Mouse (Mus musculus) urinary bladder, postnatal 14 days (tissue): ENCODE measurements around the gene Katnbl1.
"Not testable (repeated sequence)": the region's sequence is repeated elsewhere in the genome, so short reads cannot be mapped to it uniquely, and the experiment has no call there.

Experiments
- DNase-seq: peaks from one replicate; pipeline ENCODE4 v3.0.0; 2021; ENCODE audit warnings: low spot score

Katnbl1 gene

DNA sequence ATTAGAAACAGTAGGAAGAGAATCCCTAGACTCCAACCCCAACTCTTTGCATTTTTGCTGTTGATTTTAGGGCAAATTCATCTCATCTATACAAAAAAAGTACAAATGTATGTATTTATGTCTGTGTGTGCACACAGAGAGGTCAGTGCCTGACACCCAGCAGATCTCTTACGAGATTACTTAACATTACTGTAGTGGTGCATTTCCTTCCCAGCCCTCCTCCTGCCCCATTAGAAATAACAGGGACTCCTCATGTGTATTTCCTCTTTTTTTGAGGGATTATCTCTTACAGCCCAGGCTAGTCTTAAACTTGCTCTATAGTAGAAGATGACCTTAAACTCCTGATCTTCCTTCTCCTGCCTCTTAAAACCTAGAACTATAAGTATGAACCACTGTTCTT, 13.7 kb downstream of the Katnbl1 start:
- no peak for DNase-seq

GRCm38 (mm10) chr2:112393958-112394357, 14.9 kb downstream of the Katnbl1 start:
- DNase-seq, result no peak

GRCm38 (mm10) chr2:112396649-112397048, 17.6 kb downstream of the Katnbl1 start:
- DNase-seq, result no peak

DNA sequence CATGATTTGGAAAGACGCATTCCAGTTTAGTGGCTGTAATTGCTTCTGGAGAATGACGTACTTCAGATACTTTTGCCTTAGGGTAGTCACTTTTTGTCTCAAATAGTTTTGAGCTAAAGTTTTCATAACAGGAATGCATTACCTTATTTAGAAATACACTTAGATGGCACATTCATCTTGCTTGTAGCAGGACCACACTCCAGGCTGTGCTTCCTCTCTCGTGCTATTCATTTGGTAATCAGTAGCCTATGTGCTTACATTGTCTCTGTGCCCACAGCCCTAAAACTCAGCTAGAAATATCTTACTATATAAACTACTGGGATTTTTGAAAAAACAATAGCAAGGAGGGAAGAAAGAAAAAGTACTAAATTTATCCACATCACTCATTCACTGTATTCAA, 28.0 kb downstream of the Katnbl1 start:
- DNase-seq, result no peak

DNA sequence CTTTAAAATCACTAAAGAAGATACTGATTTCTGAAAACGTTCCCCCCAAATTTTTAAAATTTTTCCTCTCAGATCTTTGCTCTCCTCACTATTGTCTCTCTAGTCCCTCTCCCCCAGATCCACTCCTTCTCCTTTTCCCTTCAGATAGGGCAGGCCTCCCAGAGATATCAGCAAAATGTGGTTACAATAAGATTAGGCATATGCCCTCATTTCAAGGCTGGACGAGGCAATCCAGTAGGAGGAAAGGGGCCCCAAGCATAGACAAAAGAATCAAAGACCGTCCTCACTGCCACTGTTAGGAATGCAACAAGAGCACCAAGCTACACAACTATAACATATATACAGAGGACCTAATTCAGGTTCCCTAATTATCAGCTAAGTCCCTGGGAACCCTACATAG, 46.3 kb downstream of the Katnbl1 start:
- DNase-seq, result no peak

GRCm38 (mm10) chr2:112428534-112428933, 49.5 kb downstream of the Katnbl1 start:
- not testable (repeated sequence) for DNase-seq

GRCm38 (mm10) chr2:112429665-112430064, 50.7 kb downstream of the Katnbl1 start:
- no peak for DNase-seq

GRCm38 (mm10) chr2:112430403-112430802, 51.4 kb downstream of the Katnbl1 start:
- no peak for DNase-seq

DNA sequence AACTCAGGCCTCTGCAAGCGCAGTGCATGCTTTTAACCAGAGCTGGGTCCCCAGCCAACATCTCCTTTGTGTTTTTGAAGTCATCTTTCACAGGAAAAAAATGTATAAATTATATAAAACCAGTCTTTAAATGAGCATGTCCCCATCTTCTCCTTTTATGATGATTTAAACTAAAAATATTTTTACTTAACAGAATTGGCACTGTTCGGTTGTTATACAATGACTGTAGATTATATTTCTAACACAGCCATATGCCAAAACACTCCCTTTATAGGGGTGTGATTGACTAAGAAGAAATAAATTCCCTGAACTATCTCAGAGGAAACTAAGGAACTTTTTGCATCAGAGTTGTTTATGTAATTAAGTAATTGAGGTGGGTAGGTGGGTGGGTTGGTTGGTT, 53.5 kb downstream of the Katnbl1 start:
- DNase-seq, result no peak

DNA sequence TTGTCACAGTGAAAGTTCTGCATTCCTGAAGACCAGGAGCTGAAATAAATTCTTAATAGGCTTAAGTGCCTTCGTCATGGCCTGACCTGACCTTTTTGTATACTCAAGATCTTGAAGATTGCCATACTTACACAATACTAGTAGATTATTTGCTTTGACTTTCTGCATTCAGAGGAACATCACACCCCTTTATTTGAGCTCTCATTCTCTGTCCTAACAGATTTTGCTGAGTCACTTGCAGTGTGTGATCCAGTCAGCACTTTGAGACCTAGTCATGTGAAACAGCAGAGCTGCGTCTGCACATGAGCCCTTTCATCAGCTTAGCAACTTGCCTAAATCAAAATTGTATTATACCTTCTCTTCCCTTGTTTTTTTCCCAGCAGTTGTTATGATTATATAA, 54.3 kb downstream of the Katnbl1 start:
- no peak for DNase-seq

- DNase-seq, result no peak
These were observed 57.3 kb downstream of the Katnbl1 start for GRCm38 (mm10) chr2:112436292-112436691.

GRCm38 (mm10) chr2:112437589-112437988, 58.6 kb downstream of the Katnbl1 start:
- DNase-seq, result no peak

DNA sequence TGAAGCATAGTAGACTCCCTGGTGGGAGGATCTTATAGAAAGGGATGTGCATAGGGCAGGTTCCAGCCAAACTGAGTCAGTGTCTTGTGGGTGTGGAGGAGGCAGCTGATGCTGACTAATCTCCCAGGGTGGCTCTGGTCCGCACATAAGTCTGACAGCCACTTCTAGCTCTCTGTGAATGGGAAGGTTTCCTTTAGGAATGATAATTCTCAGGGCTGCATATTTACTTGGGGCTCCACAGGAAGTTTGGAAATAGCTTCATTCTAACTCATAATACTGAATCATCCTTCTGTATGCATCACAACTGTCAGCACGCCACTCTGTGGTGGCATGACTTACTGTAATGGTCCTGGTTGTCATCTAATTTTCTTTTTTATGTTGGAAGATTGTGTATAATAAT, 64.5 kb downstream of the Katnbl1 start:
- DNase-seq, result no peak

DNA sequence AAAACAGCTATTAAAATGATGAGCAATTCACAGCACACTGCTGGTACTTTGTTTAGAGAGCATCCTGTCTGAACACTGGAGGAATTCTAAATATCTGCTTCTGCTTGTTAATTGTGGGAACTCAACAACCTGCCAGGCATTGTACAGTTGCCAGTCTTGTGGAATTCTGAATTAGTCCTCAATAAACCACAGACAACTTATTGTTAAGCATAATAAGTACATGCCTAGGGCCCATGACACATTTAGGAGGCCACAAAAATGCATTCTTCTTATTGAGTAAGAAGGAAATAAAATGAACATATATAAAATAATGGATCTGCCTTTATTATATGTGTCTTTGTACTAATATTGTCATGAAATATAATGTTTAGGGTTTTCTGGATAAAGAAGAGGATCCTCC, 66.5 kb downstream of the Katnbl1 start:
- no peak for DNase-seq

DNA sequence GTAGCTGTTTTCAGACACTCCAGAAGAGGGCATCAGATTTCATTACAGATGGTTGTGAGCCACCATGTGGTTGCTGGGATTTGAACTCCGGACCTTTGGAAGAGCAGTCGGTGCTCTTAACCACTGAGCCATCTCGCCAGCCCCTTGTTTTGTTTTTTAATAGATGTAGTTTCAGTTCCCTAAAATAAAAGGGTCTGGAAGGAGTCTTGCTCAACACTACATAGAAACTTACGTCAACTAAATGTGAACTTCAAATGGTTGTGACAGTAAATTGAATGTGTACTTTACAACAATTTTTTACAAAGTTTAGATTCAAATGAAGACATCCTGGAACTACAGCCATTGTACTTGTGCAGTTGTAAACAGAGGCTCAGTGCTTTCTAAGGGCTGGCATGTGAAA, 69.0 kb downstream of the Katnbl1 start:
- DNase-seq, result not testable (repeated sequence)

- no peak for DNase-seq
These were observed 69.6 kb downstream of the Katnbl1 start for GRCm38 (mm10) chr2:112448510-112449059.

DNA sequence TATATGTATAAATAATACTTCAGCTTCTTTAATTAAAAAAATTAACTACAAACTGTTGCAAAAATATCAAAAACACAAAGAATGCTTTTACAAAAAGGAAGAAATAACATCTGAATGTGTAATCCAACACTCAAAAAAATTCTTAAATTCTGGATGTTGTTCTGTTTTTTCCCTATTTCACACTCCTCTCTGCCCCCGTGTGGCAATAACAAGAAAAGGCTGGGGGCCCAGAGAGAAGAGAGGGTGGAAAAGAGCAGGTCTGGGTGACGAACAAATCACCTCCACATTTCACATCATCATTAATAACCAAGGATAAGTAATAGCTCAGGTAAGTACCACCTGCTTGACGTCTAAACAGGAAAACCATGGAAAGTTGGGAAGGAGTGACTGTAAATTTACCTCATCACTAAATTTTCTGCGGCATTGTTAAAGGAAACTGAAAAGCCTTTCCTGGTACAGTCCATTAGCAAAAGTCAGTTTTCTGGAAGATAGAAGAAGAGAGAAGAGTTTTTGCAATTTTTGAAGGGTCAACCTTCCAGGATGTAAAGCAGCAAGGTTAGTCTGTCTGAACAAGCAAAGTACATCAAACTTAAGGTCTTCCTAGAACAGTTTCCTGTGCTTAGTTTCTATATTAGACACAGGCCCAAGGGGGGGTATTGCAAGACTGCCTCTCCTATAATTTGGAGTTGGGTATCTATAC, 70.7 kb downstream of the Katnbl1 start:
- peak; percentile 31 for DNase-seq

GRCm38 (mm10) chr2:112452513-112452912, 73.5 kb downstream of the Katnbl1 start:
- not testable (repeated sequence) for DNase-seq

DNA sequence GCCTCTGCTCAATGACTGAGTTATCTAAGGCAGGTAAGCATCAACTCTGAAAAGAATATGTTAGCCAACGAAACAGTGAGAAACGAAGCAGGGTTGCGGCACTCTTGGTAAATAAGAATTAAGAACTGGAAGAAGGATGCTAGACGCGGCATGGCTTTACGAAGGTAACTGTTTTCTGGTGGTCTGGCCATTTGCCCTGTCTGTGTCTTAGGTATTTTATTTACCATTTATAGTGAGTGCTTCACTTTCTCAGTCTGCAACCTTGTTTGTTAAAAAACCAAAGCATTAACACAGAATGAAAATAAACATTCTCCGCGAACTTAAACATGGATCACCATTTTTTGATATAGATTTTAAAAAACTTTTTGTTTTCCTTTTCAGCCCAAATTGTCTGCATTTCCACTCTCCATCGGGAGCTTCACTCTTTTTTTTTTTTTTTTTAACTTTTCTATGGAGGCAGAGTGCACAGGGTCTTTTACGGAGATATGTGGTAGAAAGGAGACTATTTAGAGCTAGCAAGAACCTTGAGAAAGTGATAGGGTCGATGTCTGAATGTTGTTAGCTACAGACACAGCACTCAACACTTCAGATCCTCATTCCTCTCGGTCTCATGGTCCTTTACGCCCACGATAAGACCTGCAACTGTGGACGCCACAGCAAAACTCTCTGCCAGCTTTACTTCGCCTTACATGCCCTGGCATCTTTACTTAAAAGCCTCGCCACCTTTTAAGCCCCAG, 75.3 kb downstream of the Katnbl1 start:
- no peak for DNase-seq

DNA sequence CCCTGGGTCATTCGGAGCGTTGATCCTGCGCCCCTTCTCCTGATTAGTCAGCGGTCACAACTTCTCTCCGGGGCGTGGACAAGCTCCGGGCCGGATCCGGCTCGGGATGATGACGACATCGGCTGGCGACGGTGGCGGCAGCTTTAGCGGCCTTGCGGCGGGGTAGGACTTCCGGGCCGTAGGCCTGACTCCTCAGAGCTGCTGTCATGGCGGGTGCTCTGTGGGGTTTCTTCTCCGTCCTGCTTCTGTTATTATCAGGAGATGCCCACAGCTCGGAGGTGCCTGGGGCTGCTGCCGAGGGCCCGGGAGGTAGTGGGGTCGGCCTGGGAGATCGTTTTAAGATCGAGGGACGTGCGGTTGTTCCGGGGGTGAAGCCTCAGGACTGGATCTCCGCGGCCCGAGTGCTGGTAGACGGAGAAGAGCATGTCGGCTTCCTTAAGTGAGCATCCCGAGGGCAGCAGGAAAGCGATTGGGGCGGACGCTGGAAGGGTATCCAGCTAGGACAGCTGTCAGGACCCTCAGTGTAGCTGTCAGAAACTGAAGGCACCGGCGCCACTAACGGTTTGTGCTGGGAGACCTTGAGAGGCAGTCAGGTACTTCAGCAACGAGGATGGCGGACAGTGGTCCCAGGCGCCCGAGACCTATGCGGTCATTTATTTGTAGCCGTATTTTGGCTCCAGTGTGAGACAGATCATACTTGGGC, 76.0 kb downstream of the Katnbl1 start, which contains the start of gene Emc7:
Gene Emc7, plus strand, starts transcription at position 136 of the 703 bp plus-strand sequence.
- DNase-seq, result peak; percentile 99

GRCm38 (mm10) chr2:112460557-112460956, 81.5 kb downstream of the Katnbl1 start:
- no peak for DNase-seq
